Mouse (Mus musculus) kidney, postnatal 14 days (tissue): ENCODE measurements around the gene Dynll1.
A peak's percentile ranks its signal among the peaks of the same experiment; 100 is the strongest.
"Not testable (repeated sequence)": the region's sequence is repeated elsewhere in the genome, so short reads cannot be mapped to it uniquely, and the experiment has no call there.

Source experiments
- DNase-seq: peaks from one replicate; pipeline ENCODE4 v3.0.0; 2022; ENCODE audit warnings: mixed read lengths

Gene Dynll1

GRCm38 (mm10) chr5:115312354-115312753 lies 11.6 kb upstream of the Dynll1 start:
- DNase-seq: no peak

DNA sequence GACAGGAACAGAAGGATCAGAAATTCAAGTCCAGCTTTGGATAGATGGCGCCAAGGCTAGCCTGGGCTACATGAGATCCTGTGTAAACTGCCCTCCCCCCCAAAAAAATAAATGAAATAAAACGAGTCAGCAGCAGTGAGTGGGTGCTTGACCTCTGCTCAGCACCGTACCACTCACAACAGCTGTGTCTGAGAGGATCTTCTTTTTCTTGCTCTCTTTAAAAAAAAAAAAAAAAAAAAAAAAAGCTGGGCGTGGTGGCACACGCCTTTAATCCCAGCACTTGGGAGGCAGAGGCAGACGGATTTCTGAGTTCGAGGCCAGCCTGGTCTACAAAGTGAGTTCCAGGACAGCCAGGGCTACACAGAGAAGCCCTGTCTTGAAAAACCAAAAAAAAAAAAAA lies 1.4 kb upstream of the Dynll1 start:
- not testable (repeated sequence) for DNase-seq

GRCm38 (mm10) chr5:115301615-115302014 lies 816 bp upstream of the Dynll1 start:
- DNase-seq: no peak

DNA sequence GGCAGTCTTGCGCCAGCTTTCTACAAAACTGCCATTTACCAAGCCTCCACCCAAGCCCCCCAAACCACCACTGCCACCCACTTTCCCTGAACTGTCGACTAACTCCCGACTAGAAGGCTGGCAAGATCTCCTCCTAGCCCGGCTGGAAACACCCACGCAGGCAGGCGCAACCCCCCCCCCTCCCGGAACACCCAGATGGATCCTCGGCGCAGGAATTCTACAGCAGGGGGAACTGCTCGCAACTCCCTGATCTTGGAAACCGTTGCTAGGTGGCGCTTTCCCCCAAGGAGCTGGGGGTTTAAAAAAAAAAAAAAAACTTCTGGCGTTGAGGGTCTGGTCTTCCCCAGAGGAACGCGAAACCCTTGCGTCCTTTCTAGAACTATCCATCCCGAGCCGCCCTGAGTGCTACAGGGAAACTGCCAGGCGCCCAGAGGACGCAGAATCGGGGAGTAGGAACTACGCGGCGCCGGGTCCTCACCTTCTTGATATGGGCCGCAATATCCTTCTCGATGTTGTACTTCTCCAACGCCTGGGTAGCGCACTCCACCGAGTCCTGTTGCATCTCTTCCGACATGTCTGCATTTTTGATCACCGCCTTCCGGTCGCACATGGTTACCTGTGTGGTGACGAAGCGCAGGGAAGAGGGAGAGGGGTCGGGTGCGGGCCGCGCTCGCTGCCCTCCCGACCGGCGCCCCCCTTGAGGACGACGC lies 609 bp downstream of the Dynll1 start:
- DNase-seq: peak; percentile 75

DNA sequence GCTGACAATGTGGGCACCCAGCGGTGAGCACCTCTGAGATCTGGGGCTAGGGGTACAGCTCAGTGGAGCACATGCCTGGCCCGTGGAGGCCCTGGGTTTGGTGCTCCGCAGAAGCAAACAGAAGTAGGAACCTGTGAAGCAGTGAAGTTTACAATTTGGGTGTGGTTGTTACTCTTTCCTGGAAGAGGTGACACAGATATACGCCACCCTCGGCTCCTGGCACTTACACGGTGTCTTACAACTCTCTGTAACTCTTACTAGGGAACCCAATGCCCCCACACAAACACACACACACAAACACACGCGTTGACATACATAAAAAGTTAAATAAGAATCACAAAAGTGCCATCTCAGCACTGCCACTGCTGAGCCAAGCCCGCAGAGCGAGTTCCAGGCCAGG lies 4.5 kb downstream of the Dynll1 start:
- no peak for DNase-seq

- no peak for DNase-seq
These were observed 6.6 kb downstream of the Dynll1 start for GRCm38 (mm10) chr5:115294173-115294572.

DNA sequence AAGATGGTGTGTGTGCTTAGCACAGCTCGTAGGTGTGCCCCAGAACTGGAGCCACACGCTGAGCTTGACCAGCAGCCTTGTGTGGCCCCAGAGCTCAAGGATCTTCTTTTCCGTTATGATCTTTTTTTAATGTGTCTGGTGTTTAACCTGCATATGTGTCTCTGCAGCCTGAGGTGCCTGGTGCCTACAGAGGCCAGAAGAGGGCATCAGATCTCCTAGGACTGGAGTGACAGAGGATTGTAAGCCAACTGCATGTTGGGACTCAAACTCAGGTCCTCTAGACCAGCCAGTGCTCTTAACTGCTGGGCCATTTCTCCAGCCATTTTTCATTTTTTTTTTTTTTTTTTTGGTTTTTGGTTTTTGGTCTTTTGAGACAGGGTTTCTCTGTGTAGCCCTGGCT lies 16.1 kb downstream of the Dynll1 start:
- no peak for DNase-seq

DNA sequence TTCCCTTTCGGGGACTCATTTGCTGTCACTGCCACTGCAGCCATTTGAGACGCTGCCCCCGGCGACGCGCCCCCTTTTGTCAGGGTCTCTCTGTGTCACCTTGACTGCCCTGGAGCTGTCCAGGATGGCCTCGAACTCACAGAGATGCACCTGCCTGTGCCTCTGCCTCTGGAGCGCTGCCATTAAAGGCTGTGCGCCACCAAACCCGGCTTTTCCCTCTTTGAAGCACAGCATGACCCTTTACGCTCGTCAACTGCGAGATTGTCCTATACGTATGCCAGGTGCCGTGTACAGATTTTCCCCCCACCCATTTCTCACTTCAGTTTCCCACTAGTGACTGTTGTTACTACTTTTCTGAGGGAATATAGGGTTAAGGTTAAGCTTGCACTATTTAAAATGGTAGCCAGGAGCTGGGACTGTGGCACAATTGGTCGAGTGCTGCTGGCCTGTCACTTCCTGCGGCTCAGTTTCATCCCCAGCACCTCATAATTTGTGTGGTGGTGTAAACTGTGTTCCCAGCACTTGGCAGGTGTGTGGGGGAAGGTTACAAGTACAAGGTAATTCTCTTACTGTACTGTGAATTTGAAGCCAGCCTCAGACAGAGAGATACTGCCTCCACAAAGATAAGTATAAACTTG lies 20.6 kb downstream of the Dynll1 start:
- no peak for DNase-seq

DNA sequence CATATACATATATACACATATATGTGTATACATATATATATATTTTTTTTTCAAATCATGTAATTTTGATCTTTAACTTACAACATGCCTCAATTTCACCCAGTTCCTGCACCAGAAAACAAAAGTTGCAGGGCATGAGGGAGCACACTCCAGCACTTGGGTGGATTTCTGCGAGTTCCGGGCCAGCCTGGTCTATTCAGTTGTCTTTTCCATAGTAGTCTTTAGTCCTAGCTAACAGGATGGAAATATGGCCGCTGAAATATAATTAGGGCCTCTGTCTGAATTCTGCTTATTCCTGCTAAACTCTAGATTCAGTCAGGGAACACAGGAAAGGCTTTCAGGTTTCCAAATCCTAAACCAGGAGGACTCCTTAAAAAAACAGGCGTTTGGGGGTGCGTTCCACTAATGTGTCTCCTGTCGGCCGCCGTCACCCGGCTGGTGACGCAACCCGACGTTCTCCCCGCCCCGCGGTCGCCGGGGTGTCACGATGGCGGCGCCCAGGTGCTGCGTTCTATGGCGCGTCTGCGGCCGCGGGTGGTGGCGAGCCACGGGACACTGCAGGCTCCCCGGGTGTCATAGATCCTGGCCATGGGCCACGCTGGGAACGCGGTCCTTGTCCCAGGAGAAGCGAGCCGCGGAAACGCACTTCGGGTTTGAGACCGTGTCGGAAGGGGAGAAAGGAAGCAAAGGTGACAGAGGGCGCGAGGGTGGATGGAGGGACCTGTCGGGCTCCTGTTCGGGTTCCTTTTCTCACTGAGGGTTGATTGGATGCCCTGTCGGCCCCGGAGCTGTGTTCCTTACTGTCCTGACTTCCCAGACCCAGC lies 21.4 kb downstream of the Dynll1 start, which contains the start of gene Coq5:
Gene Coq5 (plus strand): TSS at position 441 of the 824 bp plus-strand sequence.
- peak; percentile 91 for DNase-seq

DNA sequence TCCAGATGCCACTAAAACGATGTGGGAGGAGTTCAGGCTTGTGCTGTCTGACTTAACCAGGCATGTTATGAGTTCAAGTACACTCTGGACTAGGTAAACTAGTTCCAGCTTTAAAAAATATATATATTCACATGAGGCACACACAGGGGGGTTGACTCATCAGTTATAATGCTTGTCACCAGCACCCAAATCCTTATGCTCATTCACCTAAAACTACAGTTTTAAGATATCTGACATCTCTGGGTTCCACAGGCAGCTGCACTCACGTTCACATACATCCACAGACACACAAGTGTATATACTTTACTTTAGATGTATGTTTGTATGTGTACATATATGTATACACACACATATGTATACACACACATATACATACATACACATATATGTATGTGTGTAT lies 22.0 kb downstream of the Dynll1 start:
- no peak for DNase-seq

DNA sequence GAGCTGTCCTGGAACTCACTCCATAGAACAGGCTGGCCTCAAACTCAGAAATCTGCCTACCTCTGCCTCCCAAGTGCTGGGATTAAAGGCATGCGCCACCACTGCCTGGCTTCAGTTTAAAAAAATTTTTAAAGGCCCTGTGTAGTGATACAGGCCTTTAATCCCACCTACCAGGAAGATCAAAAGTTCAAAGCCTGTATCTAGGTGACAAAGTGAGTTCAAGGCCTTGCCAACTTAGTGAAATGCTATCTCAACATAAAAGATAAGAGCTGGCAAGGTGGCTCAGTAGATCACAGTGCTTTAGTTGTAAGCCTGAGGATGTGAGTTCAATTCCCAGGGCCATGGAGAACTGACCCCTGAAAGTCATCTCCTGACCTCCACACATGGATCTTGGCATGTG lies 22.7 kb downstream of the Dynll1 start:
- DNase-seq: no peak

- no peak for DNase-seq
These were observed 24.8 kb downstream of the Dynll1 start for GRCm38 (mm10) chr5:115275998-115276397.

GRCm38 (mm10) chr5:115274771-115275170 lies 26.0 kb downstream of the Dynll1 start:
- DNase-seq: no peak

DNA sequence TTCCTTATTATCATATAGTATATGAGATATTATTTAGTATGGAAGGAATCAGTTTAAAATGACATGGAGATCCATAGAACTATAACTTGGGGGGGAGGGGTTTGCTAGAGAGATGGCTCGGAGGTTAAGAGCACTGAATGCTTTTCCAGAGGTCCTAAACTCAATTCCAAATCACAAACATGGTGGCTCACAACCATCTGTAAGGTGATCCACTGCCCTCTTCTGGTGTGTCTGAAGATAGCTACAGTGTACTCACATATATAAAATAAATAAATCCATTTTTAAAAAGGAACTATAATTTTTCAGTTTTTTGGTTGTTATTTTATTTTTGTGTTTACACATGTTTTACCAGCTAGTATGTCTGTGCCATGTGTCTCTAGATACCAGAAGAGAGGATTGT lies 26.4 kb downstream of the Dynll1 start:
- no peak for DNase-seq

DNA sequence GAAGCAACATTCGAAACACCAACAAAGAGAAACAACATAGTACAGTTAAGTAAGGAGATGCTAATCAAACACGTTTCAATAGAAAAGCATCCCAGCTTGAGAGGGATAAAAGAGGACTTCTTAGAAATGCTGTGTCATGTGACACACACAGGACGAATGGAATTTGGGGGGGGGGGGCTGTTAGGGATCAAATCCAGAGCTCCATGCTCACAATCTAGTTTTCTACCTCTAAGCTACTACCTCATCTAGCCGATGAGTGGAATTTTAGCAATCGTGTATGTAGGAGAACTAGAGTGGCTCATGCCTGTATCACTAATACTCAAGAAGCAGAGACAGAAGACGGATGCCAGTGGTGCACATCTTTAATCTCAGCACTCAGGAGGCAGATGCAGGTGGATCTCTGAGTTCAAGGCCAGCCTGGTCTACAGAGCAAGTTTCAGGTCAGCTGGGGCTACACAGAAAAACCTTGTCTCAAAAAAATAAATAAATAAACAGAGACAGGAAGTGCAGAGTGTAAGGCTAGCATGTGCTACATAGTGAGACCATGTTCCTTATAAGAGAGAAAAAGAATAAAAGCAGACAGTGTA lies 27.2 kb downstream of the Dynll1 start:
- no peak for DNase-seq

DNA sequence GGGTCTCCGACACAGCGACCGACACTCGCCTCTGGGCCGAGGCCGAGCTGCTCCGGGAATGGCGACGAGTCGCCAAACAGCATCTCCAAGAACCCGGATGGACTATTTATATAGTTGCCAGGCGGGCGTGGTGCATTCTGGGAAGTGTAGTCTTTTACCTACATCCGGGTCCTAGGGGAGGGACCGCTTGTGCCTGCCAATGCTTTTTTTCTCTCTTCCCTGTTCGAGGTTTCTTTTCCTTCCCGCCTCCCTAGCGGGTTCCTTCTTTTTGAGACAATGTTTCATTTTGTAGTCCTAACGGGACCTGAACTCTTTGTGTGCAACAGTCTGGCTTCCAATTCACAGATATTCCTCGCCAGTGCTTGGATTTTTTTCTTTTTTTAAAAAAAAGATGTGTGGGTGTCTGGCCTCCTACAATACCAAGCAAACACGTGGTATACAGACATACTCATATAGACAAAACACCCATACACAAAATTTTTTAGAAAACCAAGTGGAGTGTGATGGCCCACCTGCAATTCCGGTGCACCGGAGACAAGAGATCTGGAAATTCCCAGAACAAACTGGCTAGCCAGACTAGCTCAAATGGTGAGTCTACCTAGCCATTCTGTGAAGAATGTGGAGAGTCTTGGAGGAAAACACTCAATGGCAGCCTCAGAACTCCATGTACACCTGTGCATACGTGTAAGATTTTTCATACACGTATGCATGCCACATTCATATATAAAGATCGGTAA lies 27.8 kb downstream of the Dynll1 start, which contains the start of gene Rnf10:
Gene Rnf10 (minus strand): TSS at position 87 of the 737 bp plus-strand sequence.
- DNase-seq: peak; percentile 98

DNA sequence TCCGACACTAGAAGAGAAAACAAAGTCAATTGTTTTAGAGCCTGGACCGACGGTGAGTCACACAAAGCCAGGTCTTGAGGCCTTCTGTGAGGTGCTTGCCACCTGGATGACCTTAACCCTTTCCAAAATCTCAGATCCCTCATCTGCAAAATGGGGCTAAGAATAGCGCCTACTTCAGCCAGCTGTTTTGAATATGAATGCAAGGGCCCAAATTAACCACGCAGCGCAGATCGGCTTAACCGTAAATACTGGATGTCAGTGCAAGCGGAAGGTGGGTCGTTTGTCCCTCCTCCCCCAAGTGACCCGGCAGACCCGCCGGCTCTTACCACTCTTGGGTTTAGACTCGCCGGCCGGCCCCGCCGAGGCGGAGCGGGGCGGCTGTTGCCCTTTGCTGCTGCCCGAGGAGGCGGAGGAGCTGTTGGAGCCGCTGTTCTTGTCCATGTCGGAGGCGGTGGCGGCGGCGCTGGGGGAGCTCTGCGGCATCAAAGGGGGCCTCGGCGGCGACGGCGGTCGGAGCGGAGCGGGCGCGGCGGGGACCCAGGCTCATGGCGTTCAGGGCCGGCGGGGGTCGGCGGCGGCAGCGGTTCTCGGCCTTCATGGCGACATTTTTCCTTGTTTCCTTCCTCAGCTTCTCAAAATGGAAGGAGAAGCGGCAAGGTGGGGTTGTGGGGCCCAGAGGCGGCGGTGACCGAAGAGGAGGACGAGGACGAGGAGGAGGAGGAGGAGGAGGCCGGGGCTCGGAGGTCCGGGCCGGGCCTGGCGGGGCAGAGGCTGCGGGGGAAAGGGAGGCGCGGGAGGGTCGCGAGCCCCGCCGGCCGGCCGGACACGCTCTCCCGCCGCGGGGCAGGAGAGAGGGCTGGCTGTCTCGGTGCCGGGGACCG lies 28.6 kb downstream of the Dynll1 start:
- DNase-seq: peak; percentile 57

DNA sequence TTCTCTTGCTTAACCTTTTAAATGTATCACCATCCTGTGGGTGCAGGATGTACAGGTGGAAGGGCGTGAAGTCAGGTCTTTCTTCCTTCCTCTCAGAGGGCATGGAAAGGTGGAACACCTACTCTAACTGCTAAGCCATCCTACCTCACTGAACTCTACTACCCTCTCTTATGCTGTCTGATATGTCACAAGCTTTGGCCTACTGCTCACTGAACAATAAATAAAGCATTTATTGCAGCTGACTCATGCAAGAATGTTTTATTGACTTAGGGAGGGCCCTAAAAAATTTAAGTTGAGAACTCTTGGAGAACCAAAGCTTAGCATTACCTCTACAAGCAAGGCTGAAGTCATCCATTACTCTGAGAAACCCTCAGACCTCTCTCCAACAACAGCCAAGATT lies 30.8 kb downstream of the Dynll1 start:
- no peak for DNase-seq

DNA sequence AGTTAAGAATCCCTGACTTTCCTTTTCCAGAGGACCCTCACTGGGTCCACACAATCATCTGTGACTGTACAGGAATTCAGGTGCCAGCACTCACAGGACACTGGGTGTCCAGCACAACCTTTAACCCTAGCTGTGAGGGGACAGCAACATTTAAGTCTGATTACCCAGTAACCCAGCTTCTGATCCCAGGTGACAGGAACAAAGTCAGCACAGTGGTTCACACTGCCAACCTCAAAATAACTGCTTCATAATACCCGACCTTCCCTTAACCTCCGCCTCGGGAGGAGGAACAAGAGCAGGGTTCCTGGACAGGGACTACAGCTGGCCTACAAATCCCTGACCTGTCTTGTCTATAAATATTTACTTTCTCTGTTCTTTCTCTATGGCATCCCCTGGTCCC lies 32.5 kb downstream of the Dynll1 start:
- no peak for DNase-seq

DNA sequence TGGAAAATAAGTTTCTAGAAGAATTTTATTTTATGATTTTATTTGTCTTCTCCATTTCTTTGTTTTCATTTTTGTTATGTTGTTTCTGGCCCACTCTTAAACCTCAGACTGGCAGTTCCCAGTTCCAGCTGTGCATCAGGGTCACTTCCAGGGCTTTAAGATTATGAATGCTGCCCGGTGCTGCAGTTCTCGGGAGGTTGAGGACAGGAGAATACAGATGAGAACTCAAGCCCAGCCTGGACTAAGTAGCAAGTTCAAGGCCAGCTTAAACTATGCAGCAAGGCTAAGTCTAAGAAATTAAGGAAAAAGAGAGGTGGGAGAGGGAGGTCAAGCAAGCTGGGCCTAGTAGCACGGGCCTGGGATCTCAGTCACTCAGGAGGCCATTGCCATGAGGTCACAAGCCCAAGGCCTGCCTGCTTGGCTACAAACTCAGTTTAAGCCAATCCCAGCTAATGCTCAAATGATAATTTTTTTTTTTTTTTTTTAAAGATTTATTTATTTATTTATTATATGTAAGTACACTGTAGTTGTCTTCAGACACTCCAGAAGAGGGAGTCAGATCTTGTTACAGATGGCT lies 33.2 kb downstream of the Dynll1 start:
- DNase-seq: no peak
